Mouse (Mus musculus) midbrain, postnatal 0 days (tissue): ENCODE measurements around the gene Tspan9. TPM values are rescaled to one million over a fixed set of nuclear protein-coding genes. Genes with fewer than 3 reads are reported as not detected.
A peak's percentile ranks its signal among the peaks of the same experiment; 100 is the strongest.

ENCODE experiments used
- ATAC-seq: fragments of 200-750 bp; cut with Nextera tagmentation; 2 replicates; pipeline ENCODE4 v1.8.0; 2017; ENCODE audit warnings: moderate number of reproducible peaks, mild to moderate bottlenecking, moderate TSS enrichment, moderate library complexity; ENCODE audit not compliant: low FRiP score
- DNase-seq: peaks from one replicate; pipeline ENCODE4 v3.0.0-alpha.2; 2015; ENCODE audit warnings: low spot score
- H3K27ac ChIP-seq: fragments of 300-500 bp; sonication (generic); 2 replicates; pipeline ENCODE4 v1.5.1; 2014; ENCODE audit warnings: low read depth, mild to moderate bottlenecking, low read length, mixed read lengths
- H3K27me3 ChIP-seq: fragments of 300-500 bp; sonication (generic); 2 replicates; pipeline ENCODE4 v1.6.1; 2014; ENCODE audit warnings: low read length, control low read depth, mixed read lengths; ENCODE audit not compliant: insufficient read depth
- H3K36me3 ChIP-seq: fragments of 300-500 bp; sonication (generic); 2 replicates; pipeline ENCODE4 v1.6.1; 2014; ENCODE audit warnings: low read length, control low read depth, mixed read lengths; ENCODE audit not compliant: insufficient read depth
- H3K4me1 ChIP-seq: fragments of 300-500 bp; sonication (generic); 2 replicates; pipeline ENCODE4 v1.6.1; 2014; ENCODE audit warnings: mild to moderate bottlenecking, control low read depth, antibody characterized with exemption, low read length, mixed read lengths; ENCODE audit not compliant: insufficient read depth
- H3K4me2 ChIP-seq: fragments of 300-500 bp; sonication (generic); 2 replicates; pipeline ENCODE4 v1.6.1; 2014; ENCODE audit warnings: low read depth, mild to moderate bottlenecking, low read length, mixed read lengths; ENCODE audit not compliant: poor library complexity, severe bottlenecking
- H3K4me3 ChIP-seq: fragments of 300-500 bp; sonication (generic); 2 replicates; pipeline ENCODE4 v1.5.1; 2014; ENCODE audit warnings: low read depth, mild to moderate bottlenecking, low read length, moderate library complexity
- H3K9ac ChIP-seq: fragments of 300-500 bp; sonication (generic); replicated peaks from 2 replicates; pipeline ENCODE4 v1.6.1; 2014; ENCODE audit warnings: mild to moderate bottlenecking, low read length, moderate library complexity, mixed read lengths; ENCODE audit not compliant: poor library complexity, severe bottlenecking
- H3K9me3 ChIP-seq: fragments of 300-500 bp; sonication (generic); 2 replicates; pipeline ENCODE4 v1.6.1; 2016; ENCODE audit warnings: low read length, control low read depth
- CTCF ChIP-seq: IDR thresholded peaks from 2 replicates; pipeline ENCODE4 v1.5.1; 2016; ENCODE audit warnings: antibody characterized with exemption, mild to moderate bottlenecking
- WGBS: fragments of 180-500 bp; shearing (Covaris S2); extraction: QIAGEN DNeasy Blood & Tissue Kit; methylation state at CpG from one replicate; pipeline ENCODE4 v1.1.7; 2014; 5-methylcytosine and 5-hydroxymethylcytosine counted together
- polyA plus RNA-seq: library from polyadenylated mRNA; unstranded; fragments of >200 nt; fragmentation: Nextera tagmentation; extraction: Ambion mirVana; gene quantifications from 2 replicates; pipeline ENCODE4 v1.2.1, GENCODE M21; 2015
- total RNA-seq: library from RNA; depleted of rRNA; stranded (reverse); fragments of >200 nt; gene quantifications from 2 replicates; pipeline ENCODE4 v1.2.3, GENCODE M21; 2014

Gene Tspan9
- total and polyA plus RNA-seq, 2 experiments from 2014 or later = 50.9 to 160 TPM

DNA sequence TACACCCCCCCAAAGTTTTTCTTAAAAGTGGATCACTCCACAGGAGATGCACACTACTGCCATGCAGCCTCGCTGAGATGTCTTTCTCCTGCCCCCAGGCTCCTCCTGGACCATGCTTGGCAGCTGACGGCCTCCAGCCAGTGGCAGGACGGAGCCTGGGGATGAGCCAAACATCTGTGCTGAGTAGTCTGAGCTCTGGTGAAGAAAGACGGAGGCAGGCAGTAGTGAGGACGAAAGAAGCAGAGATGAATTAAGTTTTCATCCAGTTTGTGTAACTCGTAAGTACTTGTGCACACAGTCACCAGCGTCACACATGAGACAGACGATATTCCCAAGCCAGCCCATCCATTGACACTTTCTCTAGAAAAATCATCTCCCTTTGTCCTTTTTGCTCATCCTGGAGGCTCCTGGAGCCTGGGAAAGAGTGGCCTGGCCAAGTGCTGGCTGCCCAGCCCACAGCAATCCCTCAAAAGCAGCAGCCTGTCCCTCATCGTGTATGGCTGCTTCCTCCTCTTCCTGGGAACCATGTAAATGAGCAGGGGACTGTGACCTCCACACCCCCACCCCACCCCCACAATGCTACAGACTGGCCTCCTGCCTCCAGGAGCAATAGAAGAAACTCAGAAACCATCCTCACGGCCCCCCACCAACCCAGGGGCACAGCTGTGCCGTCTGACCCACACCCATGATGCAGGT lies 110.1 kb downstream of the Tspan9 start:
- no peak for TF ChIP-seq CTCF
- Histone ChIP-seq H3K27me3 (no peaks in the 10 kb centered on the region), H3K4me1 (peaks cover 16% of the 10 kb centered on the region; the same call in 1 of the 2 replicates), H3K36me3 (no peaks in the 10 kb centered on the region), H3K27ac (no peak overlapping the region), H3K9ac (peak overlapping the region; percentile 69; the same call in 1 of the 2 replicates), H3K4me2 (peak overlapping the region; percentile 91), H3K4me3 (peak overlapping the region; percentile 48), H3K9me3 (no peaks in the 10 kb centered on the region)
- no peak for ATAC-seq
- no peak for DNase-seq
- WGBS = 34% methylated on average over 11 of the region's 11 CpGs

DNA sequence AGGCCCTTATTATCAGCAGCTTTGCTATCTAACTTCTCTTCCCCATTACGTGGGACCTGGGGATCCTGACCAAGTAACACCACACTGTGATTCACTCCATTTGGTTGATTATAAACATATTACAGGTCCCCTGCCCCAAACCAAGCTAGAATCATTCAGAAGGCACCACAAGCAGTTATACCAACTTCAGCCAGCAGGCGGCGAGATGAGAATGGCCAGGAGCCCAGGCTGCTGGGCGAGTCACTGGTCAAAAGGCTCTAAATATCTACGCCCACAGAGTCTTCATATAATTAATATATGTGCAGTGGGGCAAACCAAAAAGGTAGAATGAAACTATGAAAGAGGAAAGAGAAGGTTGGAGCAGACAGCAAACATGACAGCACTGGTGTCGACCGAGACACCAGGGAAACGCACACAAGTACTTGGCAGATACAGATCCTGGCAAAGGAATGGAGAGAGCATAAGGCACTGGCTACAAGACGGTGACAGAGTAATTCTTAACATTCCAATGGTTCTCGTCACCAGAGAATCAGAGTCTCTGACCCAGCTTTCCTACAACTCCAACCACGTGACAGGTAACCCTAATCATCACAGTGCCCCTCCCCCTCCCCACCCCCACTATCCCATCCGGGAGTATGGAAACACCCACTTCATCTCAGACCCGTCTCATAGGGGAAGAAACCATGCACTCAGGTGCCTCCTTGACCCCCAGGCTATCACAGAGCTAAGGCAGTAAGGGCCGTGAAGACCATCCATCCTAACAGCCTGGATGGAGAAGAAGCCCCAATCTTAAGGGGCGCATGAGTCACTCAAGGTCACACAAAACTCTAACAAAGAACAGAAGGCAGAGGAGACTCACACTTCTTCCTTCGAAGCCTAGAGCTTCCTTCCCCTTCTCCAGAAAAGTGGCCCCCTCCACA lies 110.9 kb downstream of the Tspan9 start:
- H3K4me1 ChIP-seq = peaks cover 16% of the 10 kb centered on the region; the same call in 1 of the 2 replicates
- WGBS = 33% methylated on average over 16 of the region's 16 CpGs

DNA sequence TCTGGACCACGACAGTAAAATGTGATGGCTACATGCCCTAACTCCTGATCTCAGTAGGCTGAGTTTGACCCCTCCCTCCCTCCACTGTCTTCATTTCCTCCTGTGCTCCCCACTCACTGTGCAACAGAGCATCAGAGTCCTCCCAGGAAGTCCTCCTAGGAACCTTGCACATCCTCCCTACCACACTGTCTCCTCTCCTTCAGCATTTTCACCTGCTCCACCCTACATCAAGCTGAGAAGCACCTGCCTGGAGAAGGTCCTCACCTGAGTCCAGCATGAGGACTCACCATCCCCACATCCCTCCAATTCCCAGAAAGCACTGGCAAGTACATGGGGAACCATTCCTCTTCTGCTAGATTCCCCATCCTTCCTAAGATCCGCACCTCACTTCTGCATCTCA lies 111.8 kb downstream of the Tspan9 start:
- H3K9ac ChIP-seq = no peak overlapping the region
- 73% methylated on average over 2 of the region's 2 CpGs for WGBS
- ATAC-seq (no peak), DNase-seq (no peak)
- no peaks in the 10 kb centered on the region for H3K9me3 ChIP-seq
- peaks cover 16% of the 10 kb centered on the region; the same call in 1 of the 2 replicates for H3K4me1 ChIP-seq
- H3K27ac ChIP-seq = no peak overlapping the region
- H3K4me2 ChIP-seq = peak overlapping the region; percentile 91
- no peaks in the 10 kb centered on the region for H3K36me3 ChIP-seq
- H3K27me3 ChIP-seq = no peaks in the 10 kb centered on the region
- no peak for TF ChIP-seq CTCF
- no peak overlapping the region; the same call in 1 of the 2 replicates for H3K4me3 ChIP-seq

More for the DNA sequence above, 110.9 kb downstream of the Tspan9 start:
- TF ChIP-seq CTCF = peak; percentile 91
- H3K9ac ChIP-seq = 0 out of 2 replicates have a peak overlapping the region, but pooled peaks have one; percentile 69
- H3K27ac ChIP-seq = no peak overlapping the region
- no peaks in the 10 kb centered on the region for H3K27me3 ChIP-seq
- no peak for ATAC-seq
- H3K36me3 ChIP-seq = no peaks in the 10 kb centered on the region
- peak overlapping the region; percentile 48 for H3K4me3 ChIP-seq
- H3K9me3 ChIP-seq = no peaks in the 10 kb centered on the region
- peak overlapping the region; percentile 91 for H3K4me2 ChIP-seq
- DNase-seq = peak; percentile 81

DNA sequence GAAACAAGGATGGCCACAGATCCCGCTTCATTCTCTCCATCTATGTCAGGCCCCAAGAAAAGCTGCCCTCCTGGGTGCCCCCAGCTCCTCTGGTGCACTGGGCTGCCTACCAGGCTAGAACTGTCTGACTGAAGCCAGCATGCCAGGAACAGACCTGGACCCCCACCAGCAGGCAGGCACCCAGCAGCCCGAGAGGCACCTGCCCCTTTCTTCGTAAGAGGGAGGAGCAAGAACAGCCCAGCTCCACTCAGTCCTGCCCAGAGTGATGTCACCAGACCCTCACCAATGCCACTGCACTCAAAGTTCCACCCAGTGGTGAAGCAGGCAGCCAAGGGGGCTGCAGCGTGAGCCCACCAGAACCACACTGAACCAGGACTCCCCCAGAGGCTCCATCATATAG lies 112.3 kb downstream of the Tspan9 start:
- Histone ChIP-seq H3K9me3 (no peaks in the 10 kb centered on the region), H3K4me2 (peak overlapping the region; percentile 91; the same call in 1 of the 2 replicates), H3K4me1 (peaks cover 16% of the 10 kb centered on the region; the same call in 1 of the 2 replicates), H3K4me3 (no peak overlapping the region), H3K27me3 (no peaks in the 10 kb centered on the region), H3K36me3 (no peaks in the 10 kb centered on the region), H3K9ac (no peak overlapping the region), H3K27ac (no peak overlapping the region)
- peak; percentile 44 for DNase-seq
- no peak for TF ChIP-seq CTCF
- 55% methylated on average over 4 of the region's 4 CpGs for whole genome bisulfite sequencing
- no peak for ATAC-seq

DNA sequence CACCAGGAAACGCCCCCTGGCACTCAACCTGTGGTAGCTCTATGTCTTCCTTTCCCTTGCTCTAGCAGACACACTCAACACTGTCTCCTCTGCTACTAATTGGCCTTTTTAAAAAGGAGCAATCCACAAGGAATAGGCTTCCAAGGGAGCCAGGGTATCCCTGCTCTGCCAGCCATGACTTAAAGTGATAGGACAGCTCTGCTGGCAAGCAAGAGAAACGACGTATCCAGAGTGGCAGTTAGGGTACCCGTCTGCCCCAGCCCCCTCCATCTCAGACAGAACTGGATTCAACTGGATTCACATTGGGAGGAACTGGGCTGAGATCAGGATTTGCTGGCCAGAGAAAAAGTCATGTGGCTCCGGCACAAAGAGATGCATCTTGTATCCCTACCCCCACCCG lies 112.9 kb downstream of the Tspan9 start:
- no peak overlapping the region for H3K4me3 ChIP-seq
- no peaks in the 10 kb centered on the region for H3K27me3 ChIP-seq
- H3K36me3 ChIP-seq = no peaks in the 10 kb centered on the region
- H3K27ac ChIP-seq = no peak overlapping the region
- ATAC-seq (no peak), DNase-seq (peak; percentile 61)
- H3K4me2 ChIP-seq = 0 out of 2 replicates have a peak overlapping the region, but pooled peaks have one; percentile 91
- no peak for TF ChIP-seq CTCF
- H3K4me1 ChIP-seq = peaks cover 13% of the 10 kb centered on the region; the same call in 1 of the 2 replicates
- H3K9ac ChIP-seq = 0 out of 2 replicates have a peak overlapping the region, but pooled peaks have one; percentile 29
- no peaks in the 10 kb centered on the region for H3K9me3 ChIP-seq
- 60% methylated on average over 6 of the region's 6 CpGs for WGBS
